Mouse (Mus musculus) retina, embryonic 14.5 days (tissue): ENCODE results near the gene Frmd4a.

ENCODE experiments used
- DNase-seq: peaks from one replicate; pipeline ENCODE4 v3.0.0-alpha.2; 2015; ENCODE audit warnings: low spot score

The Frmd4a gene

GRCm38 (mm10) chr2:4620640-4621401, 603.3 kb downstream of the Frmd4a start:
- no peak for DNase-seq

- no peak for DNase-seq
Measured at GRCm38 (mm10) chr2:4621471-4621985, 604.0 kb downstream of the Frmd4a start.

GRCm38 (mm10) chr2:4626911-4627310, 609.4 kb downstream of the Frmd4a start:
- no peak for DNase-seq

- DNase-seq: no peak
Measured at GRCm38 (mm10) chr2:4628920-4629319, 611.4 kb downstream of the Frmd4a start.

- DNase-seq: no peak
Measured at GRCm38 (mm10) chr2:4629470-4629869, 612.0 kb downstream of the Frmd4a start.

GRCm38 (mm10) chr2:4630197-4630835, 612.8 kb downstream of the Frmd4a start:
- no peak for DNase-seq

GRCm38 (mm10) chr2:4635804-4636203, 618.3 kb downstream of the Frmd4a start:
- DNase-seq: peak; percentile 46

GRCm38 (mm10) chr2:4636656-4637055, 619.1 kb downstream of the Frmd4a start:
- no peak for DNase-seq

- DNase-seq: no peak
Measured at GRCm38 (mm10) chr2:4638189-4638588, 620.7 kb downstream of the Frmd4a start.

- no peak for DNase-seq
Measured at GRCm38 (mm10) chr2:4645066-4645465, 627.5 kb downstream of the Frmd4a start.

GRCm38 (mm10) chr2:4648094-4648493, 630.6 kb downstream of the Frmd4a start:
- no peak for DNase-seq

- no peak for DNase-seq
Measured at GRCm38 (mm10) chr2:4649646-4650045, 632.1 kb downstream of the Frmd4a start.

- DNase-seq: peak; percentile 96
Measured at GRCm38 (mm10) chr2:4651500-4652285, 634.2 kb downstream of the Frmd4a start, which contains the start of gene Prpf18. TSS of gene Prpf18 (minus strand) at chr2:4652113.

GRCm38 (mm10) chr2:4660677-4661076, 643.2 kb downstream of the Frmd4a start:
- DNase-seq: no peak
